Mouse (Mus musculus) bone marrow, adult 2 months (tissue): ENCODE measurements around the gene Myrip.

Experiments used
- CTCF ChIP-seq: fragments of 200-500 bp; IDR thresholded peaks from 2 replicates; pipeline ENCODE4 v1.5.1; 2011; ENCODE audit warnings: low read length, control low read depth; ENCODE audit not compliant: control insufficient read depth, insufficient read depth
- POLR2A ChIP-seq: fragments of 200-500 bp; IDR thresholded peaks from 2 replicates; pipeline ENCODE4 v1.6.1; 2011; ENCODE audit warnings: low read depth, mild to moderate bottlenecking, control low read depth, low read length, borderline replicate concordance; ENCODE audit not compliant: control insufficient read depth

- no peak for TF ChIP-seq POLR2A
- TF ChIP-seq CTCF, result no peak
These were observed 196.7 kb downstream of the Myrip start for GRCm38 (mm10) chr9:120497983-120498382.
